Mouse (Mus musculus) layer of hippocampus, adult 8-10 months (tissue): ENCODE data around the gene Rit1. TPM values are rescaled to one million over a fixed set of nuclear protein-coding genes. Genes with fewer than 3 reads are reported as not detected.
"Not testable (repeated sequence)": the region's sequence is repeated elsewhere in the genome, so short reads cannot be mapped to it uniquely, and the experiment has no call there.

ENCODE experiments used
- DNase-seq, 2 experiments: peaks; one replicate each; pipeline ENCODE4 v3.0.0; 2022; ENCODE audit warnings: low spot score in 2 of 2
- total RNA-seq, 4 experiments: library from RNA; stranded (reverse); gene quantifications; 2 replicates each; pipeline ENCODE4 v1.2.4; 2022

Rit1 gene
- total RNA-seq, 4 experiments from 2014 or later: 39.5 to 44.0 (median 43.6) TPM

- DNase-seq: no peak
Observed at GRCm38 (mm10) chr3:88738641-88739040, 22.0 kb downstream of the Rit1 start.

GRCm38 (mm10) chr3:88740147-88740546, 23.5 kb downstream of the Rit1 start:
- no peak for DNase-seq

GRCm38 (mm10) chr3:88745534-88745933, 28.9 kb downstream of the Rit1 start:
- no peak for DNase-seq

GRCm38 (mm10) chr3:88746139-88746870, 29.7 kb downstream of the Rit1 start:
- DNase-seq: no peak

- no peak for DNase-seq
Observed at GRCm38 (mm10) chr3:88746871-88747231, 30.2 kb downstream of the Rit1 start.

- DNase-seq: no peak
Observed at GRCm38 (mm10) chr3:88754283-88754682, 37.6 kb downstream of the Rit1 start.

GRCm38 (mm10) chr3:88755541-88755940, 38.9 kb downstream of the Rit1 start:
- no peak for DNase-seq

- DNase-seq: peak; percentile 43 to 62
Observed at GRCm38 (mm10) chr3:88756276-88756675, 39.6 kb downstream of the Rit1 start.

- DNase-seq: peak; percentile 90 to 91
Observed at GRCm38 (mm10) chr3:88758045-88758500, 41.4 kb downstream of the Rit1 start.

- no peak for DNase-seq
Observed at GRCm38 (mm10) chr3:88761619-88762018, 45.0 kb downstream of the Rit1 start.

GRCm38 (mm10) chr3:88762401-88762831, 45.8 kb downstream of the Rit1 start:
- DNase-seq: no peak

GRCm38 (mm10) chr3:88771189-88771940, 54.7 kb downstream of the Rit1 start:
- peak; percentile 79 to 85 for DNase-seq

- not testable (repeated sequence) for DNase-seq
Observed at GRCm38 (mm10) chr3:88771941-88772280, 55.3 kb downstream of the Rit1 start.

- DNase-seq: peak; percentile 95 to 96
Observed at GRCm38 (mm10) chr3:88772399-88772798, 55.8 kb downstream of the Rit1 start.

GRCm38 (mm10) chr3:88773163-88773562, 56.5 kb downstream of the Rit1 start:
- DNase-seq: peak in 1 of 2 experiments; percentile 4

- DNase-seq: not testable (repeated sequence)
Observed at GRCm38 (mm10) chr3:88774939-88775841, 58.6 kb downstream of the Rit1 start, which contains the start of gene Syt11. Gene Syt11 (minus strand): TSS chr3:88775164.

Other genes starting within 250 kb of the Rit1 start
- 10 to 100 TPM; 38.0 to 45.6 (median 40.2) TPM for gene Lmna, start 206.9 kb upstream of the Rit1 start, total RNA-seq
- gene Mex3a, start 184.4 kb upstream of the Rit1 start, total RNA-seq: 1 to 10 TPM; 2.4 to 2.8 (median 2.6) TPM
- gene Rab25, start 168.5 kb upstream of the Rit1 start, total RNA-seq: 1 to 10 TPM in 1 of 4 experiments, not detected in 3; 1.5 TPM
- gene Lamtor2, start 163.8 kb upstream of the Rit1 start, total RNA-seq: 100 to 1,000 TPM in 3 of 4 experiments, 10 to 100 TPM in 1; 89.2 to 111 (median 106) TPM
- gene Ubqln4, start 163.1 kb upstream of the Rit1 start, total RNA-seq: 100 to 1,000 TPM in 2 of 4 experiments, 10 to 100 TPM in 2; 96.1 to 118 (median 107) TPM
- 10 to 100 TPM; 86.4 to 96.0 (median 90.1) TPM for gene Ssr2, start 141.0 kb upstream of the Rit1 start, total RNA-seq
- 100 to 1,000 TPM; 210 to 272 (median 257) TPM for gene Arhgef2, start 110.9 kb upstream of the Rit1 start, total RNA-seq
- not detected for gene Rxfp4, start 63.7 kb upstream of the Rit1 start, total RNA-seq
- gene Khdc4, start 31.0 kb upstream of the Rit1 start, total RNA-seq: 10 to 100 TPM; 47.5 to 69.8 (median 54.1) TPM
- gene Syt11, start 58.3 kb downstream of the Rit1 start, total RNA-seq: 100 to 1,000 TPM; 494 to 515 (median 510) TPM
- gene Gon4l, start 118.4 kb downstream of the Rit1 start, total RNA-seq: 10 to 100 TPM; 42.9 to 53.8 (median 47.6) TPM
- gene Msto1, start 197.2 kb downstream of the Rit1 start, total RNA-seq: 10 to 100 TPM; 21.0 to 26.2 (median 23.3) TPM
- gene Ash1l, start 233.8 kb downstream of the Rit1 start, total RNA-seq: 10 to 100 TPM; 76.4 to 97.2 (median 89.0) TPM
- gene Dap3, start 234.3 kb downstream of the Rit1 start, total RNA-seq: 100 to 1,000 TPM; 101 to 125 (median 112) TPM